Mouse (Mus musculus): Measurements from ENCODE around the gene Svep1. TPM values are rescaled to one million over a fixed set of nuclear protein-coding genes. Genes with fewer than 3 reads are reported as not detected.

Gene Svep1
- total RNA-seq, 1 experiment from 2014 or later, result 0.05 TPM

DNA sequence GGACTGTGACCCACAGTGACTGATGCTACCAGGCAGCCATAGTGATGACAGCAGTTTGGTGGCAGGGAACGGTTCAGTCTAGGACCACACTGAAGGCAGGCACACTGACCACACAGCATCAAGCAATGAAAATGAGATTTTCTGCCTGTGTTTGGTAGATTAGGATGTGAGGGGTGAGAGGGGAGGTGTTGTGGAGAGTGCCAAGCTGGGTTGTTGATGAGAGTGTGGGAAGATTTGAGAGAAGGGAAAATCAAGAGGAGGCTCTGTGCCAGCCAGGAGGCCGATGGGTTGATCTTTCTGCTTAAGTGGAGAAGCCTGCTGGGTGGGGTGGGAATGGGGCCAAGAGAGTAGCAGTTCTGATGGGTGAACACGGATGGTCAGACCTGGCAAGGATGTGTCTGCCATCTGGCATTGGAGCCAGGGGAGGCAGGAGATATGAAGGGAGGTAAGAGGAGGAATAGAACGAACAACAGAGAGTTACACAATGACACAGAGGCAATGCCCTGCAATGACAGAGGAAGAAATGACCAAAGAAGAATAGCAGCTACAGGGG, 32.1 kb downstream of the Svep1 start:
- ATAC-seq (replicated peaks; ENCODE audit: low read depth, poor library complexity, severe bottlenecking), result no peak

GRCm38 (mm10) chr4:58173401-58173800, 33.3 kb downstream of the Svep1 start:
- ATAC-seq (replicated peaks; ENCODE audit: low read depth, poor library complexity, severe bottlenecking), result no peak

DNA sequence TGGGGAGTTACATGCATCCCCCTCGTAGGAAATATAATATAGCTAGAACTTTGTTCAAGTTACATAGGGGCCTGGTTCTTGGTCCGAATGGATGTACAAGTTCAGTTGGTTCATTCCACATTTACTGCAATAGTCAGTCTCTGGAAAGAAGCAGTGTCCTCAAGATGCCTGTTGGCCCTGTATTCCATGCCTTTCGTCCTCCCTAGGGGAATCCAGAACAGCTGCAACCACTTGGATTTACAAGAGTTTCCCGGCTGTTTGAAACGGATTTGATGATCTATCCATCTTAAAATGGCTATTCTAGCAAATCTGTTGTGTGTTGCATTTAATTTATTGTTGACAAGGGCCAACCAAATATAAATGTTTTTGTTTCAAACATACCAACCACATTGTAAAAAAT, 36.2 kb downstream of the Svep1 start:
- ATAC-seq (replicated peaks; ENCODE audit: low read depth, poor library complexity, severe bottlenecking), result no peak

- ATAC-seq (replicated peaks; ENCODE audit: low read depth, poor library complexity, severe bottlenecking), result no peak
These were observed 36.7 kb downstream of the Svep1 start for GRCm38 (mm10) chr4:58169918-58170317.

DNA sequence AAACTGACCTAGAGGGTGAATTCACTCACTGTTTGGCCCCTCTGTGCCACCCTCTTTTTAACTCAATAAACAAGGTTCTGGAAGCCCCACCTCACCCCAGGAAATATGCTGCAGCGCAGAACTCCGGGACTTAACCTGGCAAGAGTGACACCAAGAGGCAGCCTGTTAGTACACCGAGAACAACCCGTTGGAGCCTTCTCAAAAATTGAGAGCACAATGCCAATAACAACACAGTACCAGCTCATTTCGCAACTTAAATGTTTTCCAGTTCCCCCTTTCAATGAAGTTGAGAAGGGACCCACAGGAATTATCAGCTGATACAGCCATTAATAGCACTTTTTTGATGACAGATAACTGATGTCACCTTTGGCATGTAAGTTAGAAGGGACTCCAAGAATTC, 38.3 kb downstream of the Svep1 start:
- no peak for ATAC-seq (replicated peaks; ENCODE audit: low read depth, poor library complexity, severe bottlenecking)

DNA sequence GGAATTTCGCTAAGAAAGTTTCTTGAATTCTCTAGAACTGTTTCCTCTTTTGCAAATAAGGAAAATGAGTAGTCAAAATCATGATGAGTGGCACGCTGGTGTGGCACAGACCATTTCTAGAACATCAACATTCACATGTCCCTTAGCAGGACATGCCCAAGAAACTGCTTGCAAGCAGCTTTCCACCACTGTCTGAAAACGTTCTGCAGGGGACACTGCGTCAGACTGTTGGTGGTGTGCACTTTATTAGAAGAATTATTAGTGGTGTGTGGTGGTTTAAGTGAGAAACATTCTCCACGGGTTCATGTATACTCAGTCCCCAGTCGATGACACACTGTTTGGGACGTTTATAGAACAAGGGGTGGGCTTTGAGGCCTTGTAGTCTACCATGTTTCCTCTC, 40.9 kb downstream of the Svep1 start:
- no peak for ATAC-seq (replicated peaks; ENCODE audit: low read depth, poor library complexity, severe bottlenecking)

DNA sequence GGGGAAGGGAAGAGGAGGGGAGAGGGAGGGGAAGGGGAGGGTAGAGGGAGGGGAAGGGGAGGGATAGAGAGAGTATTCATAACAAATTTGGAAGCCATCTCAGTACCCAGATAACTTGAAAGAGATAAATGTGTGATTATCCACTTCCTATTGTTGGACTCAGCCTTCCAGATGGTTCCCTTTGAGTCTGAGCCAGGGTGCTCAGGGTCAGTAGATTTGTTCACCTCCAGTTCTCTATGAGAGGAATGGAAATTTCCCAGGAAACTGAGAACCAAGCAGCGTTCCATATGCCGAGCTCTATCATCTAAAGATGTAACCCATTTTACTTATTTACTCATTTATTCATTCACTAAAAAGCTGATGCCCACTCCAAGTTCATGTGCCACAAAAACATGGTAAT, 44.8 kb downstream of the Svep1 start:
- ATAC-seq (replicated peaks; ENCODE audit: low read depth, poor library complexity, severe bottlenecking), result no peak

- ATAC-seq (replicated peaks; ENCODE audit: low read depth, poor library complexity, severe bottlenecking), result no peak
These were observed 47.1 kb downstream of the Svep1 start for GRCm38 (mm10) chr4:58159564-58159963.

DNA sequence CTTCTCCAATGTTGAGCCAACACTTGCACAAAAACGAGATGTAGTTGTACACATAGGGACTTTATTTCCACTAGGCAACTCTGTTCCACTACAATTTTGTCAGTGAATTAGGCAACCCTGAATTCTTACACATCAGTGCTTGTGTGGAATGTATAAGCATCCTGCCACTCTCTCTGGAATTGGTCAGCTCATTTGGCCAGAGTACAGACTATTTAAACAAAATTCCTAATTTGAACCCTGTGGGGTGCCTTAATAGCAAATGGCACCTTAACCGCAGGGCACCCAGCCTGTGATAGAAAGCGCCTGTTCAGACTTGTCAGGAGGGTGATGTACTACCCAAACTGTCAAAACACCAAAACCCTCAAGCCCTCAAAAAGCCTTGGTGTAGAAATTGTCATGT, 56.4 kb downstream of the Svep1 start:
- no peak for ATAC-seq (replicated peaks; ENCODE audit: low read depth, poor library complexity, severe bottlenecking)

DNA sequence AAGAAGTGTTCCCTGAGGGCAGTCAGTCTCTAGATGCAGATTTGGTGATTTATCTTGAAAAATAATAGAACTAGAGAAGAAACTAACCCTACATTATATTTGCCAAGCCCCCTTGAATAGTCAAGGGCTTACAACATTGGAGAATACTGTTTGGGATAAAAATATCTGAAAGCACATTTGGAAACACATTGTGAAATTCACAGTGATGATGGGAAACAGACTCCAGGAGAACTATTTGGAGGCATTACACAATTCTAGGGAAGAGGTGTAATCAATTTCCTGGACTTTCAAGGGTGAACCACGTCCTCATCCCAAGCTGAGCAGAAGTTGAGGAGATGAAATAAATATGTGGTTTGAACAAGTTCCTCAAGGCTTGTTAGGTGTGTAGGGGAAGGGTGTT, 57.5 kb downstream of the Svep1 start:
- ATAC-seq (replicated peaks; ENCODE audit: low read depth, poor library complexity, severe bottlenecking), result no peak

DNA sequence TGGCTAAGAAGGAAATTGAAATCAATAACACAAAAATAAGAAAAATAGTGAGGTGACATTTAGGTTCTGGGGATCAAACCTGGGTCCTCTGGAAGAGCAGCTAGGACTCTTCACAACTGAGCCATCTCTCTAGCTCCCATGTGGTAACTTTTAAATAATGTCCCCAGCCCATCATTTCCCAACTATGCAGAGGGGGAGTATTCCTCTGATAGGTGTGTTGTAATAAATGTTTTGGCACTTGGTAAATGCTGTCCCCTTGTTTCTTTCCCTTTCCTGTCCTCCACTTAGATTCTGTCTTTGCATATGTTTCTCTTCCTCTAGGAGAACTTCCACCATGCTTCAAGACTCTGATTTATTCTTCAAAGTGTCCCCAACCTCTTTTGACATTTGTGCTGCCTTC, 58.1 kb downstream of the Svep1 start:
- no peak for ATAC-seq (replicated peaks; ENCODE audit: low read depth, poor library complexity, severe bottlenecking)

- ATAC-seq (replicated peaks; ENCODE audit: low read depth, poor library complexity, severe bottlenecking), result no peak
These were observed 60.0 kb downstream of the Svep1 start for GRCm38 (mm10) chr4:58146676-58147075.

GRCm38 (mm10) chr4:58139764-58140556, 66.7 kb downstream of the Svep1 start:
- no peak for ATAC-seq (replicated peaks; ENCODE audit: low read depth, poor library complexity, severe bottlenecking)

DNA sequence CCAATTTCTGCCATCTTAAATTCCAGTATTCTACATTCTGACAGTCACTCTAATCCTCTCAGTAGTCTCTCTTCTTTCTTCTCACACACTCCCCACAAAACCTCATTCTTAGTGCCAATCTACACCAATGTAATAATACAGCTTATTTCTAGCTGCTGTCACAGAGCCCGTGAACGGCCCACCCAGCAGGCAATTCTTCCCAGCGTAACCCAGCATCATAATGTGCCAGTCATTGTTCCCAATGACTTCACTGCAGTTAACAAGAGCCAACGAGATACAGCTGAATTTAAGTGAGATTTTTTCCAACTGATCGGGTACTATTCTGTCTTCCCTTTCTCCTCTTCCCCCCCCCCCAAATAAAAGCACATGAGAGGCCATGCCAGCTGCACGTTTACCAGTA, 67.4 kb downstream of the Svep1 start:
- no peak for ATAC-seq (replicated peaks; ENCODE audit: low read depth, poor library complexity, severe bottlenecking)

- no peak for ATAC-seq (replicated peaks; ENCODE audit: low read depth, poor library complexity, severe bottlenecking)
These were observed 72.9 kb downstream of the Svep1 start for GRCm38 (mm10) chr4:58133610-58134309.

- peak; percentile 71 for ATAC-seq (replicated peaks; ENCODE audit: low read depth, poor library complexity, severe bottlenecking)
These were observed 76.8 kb downstream of the Svep1 start for GRCm38 (mm10) chr4:58129844-58130243.

DNA sequence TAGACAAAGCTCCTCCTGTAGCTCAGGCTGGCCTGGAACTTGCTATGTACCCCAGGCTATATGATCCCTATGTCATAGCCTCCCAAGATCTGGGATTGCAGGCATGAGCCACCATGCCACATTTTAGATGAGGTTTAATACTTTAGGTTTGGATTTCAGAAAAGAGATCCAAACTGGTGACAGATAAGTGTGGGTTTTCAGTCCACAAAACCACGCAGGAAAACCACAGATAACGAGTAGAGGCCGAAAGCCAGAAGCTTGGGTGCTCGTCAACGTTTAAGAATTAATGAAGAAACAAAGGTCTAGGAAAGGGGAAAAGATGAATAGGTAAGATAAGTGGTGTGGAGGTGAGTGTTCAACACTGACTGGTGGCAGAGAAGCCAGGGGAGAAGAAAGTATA, 79.6 kb downstream of the Svep1 start:
- ATAC-seq (replicated peaks; ENCODE audit: low read depth, poor library complexity, severe bottlenecking), result peak; percentile 55

DNA sequence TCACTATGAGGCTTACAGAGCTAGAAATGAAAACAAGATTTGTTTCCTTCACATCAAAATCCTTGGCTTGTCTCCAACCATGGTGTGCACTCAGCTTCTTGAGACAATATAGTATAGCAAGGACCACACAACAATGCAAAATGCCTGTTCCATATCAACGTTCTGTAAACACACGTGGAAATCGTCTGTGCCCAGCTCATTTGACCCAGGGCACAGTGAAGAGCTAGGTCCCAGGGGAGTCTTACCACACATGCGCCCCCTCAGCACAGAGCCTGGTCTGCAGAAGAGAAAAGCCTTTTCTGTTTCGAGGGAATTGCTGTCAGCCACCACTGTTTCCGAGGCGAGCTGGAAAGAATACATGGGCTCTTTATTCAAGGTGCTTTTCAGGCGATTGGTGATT, 91.2 kb downstream of the Svep1 start:
- ATAC-seq (replicated peaks; ENCODE audit: low read depth, poor library complexity, severe bottlenecking), result no peak

DNA sequence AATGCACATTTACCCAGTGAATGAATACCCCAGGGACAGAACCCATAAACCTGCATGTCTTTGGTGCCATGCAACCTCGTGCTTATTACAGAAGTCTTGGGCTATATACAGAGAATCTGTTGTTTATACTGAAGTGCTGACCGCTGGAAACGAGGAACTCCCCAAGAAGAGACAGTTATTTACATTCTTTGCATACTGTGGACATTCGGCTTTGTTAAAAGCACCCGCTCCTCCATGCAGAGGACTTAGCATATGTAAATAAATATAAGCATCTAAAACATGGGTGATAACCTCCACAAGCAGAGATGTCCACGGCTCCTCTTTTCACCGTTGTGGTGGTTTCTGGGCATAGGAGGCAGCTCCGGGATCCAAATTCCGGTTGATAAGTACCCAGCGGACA, 95.7 kb downstream of the Svep1 start:
- ATAC-seq (replicated peaks; ENCODE audit: low read depth, poor library complexity, severe bottlenecking), result no peak

DNA sequence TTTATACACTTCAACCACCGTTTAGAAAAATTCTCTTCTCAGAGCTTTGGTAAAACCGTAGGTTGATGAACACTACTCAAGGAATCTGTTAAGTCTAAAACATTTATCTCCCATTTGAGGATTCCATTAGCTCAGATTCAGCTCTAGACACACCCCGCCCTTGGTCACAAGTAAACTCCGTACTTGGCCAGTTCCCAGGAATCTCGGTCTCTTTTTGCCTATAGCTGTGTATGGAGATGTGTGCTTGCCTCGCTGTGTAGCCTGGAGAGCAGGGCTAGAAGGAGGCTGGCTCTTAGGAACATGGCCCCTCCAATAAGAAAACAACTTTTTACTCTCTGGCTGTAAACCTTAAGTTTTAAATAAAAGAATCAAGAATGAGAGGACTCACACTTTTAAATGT, 96.9 kb downstream of the Svep1 start:
- ATAC-seq (replicated peaks; ENCODE audit: low read depth, poor library complexity, severe bottlenecking), result no peak

DNA sequence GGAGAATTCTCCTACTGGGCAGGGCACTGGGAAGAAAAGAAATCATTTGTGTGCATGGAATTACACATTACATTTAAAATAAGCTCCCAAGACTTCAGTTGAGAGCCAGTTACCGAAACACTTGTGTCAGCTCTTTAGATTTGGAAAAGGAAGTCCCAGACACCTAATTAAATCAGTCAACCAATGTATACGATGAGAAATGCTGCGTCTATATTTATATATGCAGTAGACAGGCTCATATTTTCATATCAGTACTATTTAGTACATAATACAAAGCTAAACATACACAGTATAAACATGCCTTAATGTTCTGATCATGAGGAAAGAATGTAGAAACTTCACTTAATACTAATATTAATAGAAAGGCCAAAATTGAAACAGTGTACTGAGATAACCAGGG, 98.3 kb downstream of the Svep1 start:
- no peak for ATAC-seq (replicated peaks; ENCODE audit: low read depth, poor library complexity, severe bottlenecking)
